Mouse (Mus musculus) heart, adult 18-20 months (tissue): ENCODE measurements around the gene Tmc2. TPM values are rescaled to one million over a fixed set of nuclear protein-coding genes. Genes with fewer than 3 reads are reported as not detected.

ENCODE experiments used
- DNase-seq, 2 experiments: peaks; one replicate each; pipeline ENCODE4 v3.0.0; 2021 to 2022; ENCODE audit warnings: mixed read lengths in 1 of 2
- long read RNA-seq, 2 experiments: library from polyadenylated mRNA; stranded (forward); transcript quantifications; one replicate each; pipeline ENCODE4 v2.0.0; 2021
- total RNA-seq, 2 experiments: library from RNA; stranded (reverse); gene quantifications; 2 replicates each; pipeline ENCODE4 v1.2.3; 2021

Gene Tmc2
- not detected for total RNA-seq
- long read RNA-seq, experiment 1 = 0 reads
- long read RNA-seq, experiment 2 = 0 reads

DNA sequence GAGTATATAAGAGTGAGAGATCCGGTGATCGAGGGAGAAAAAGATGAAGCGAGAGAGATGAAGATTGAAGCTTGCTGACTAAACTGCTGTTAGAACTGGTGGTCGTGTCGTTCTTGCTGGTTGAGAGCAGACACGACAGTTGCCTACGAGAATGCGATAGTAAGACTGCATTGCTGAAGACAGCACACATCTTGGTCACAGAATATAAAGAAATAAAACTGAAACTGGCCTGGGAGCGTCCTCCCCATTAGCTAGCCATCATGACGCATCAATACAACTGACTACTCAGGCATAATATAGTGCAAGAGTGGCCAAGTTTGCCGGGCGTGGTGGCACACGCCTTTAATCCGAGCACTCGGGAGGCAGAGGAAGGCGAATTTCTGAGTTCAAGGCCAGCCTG is at the start of gene Tmc2:
Gene Tmc2 (plus strand): TSS at position 301 of the 400 bp plus-strand sequence.
- no peak for DNase-seq

DNA sequence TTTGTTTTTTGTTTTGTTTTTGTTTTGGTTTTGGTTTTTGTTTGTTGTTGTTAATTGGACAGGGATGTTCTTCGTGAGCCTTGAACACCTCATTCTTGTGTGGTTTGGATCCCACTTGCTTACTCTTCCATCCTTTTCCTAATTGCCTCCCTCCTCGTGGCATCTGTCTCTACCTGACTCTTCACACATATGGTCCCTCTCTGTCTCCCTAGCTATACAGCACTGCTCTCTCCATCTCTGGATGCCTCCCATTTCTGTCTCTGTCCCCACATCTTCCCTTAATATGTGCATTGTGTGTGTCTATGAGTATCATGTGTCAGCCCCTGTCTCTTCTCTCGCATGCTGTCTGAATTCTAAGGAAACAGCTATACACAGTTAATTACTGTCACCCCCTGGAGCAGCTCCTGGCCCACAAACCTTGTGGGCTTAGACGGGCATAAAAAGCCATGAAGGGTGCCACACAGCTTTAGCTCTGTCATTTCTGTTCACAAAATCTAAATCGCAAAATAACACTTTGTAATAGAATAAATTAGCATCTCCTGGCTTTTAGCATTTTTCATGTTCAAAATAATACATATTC is 48.8 kb upstream of the Tmc2 start:
- no peak for DNase-seq

DNA sequence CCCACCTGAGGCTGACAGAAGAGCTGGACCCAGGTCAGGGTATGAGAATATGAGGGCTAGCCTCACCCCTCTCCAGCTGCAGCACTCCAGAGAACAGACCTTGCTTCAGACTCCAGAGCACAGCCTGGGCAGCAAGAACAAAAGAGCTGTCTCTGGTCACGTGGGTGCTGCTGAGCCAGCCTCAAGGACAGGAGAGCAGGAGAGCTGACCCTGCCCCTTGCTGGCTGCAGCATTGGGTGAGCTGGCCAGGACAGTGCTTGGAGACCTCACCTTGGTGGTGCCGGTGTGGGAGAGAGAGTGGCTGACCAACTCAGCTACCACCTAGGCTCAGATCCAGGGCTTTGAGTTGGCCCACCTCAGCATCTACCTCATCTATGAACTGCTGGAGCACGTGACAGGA is 39.8 kb upstream of the Tmc2 start:
- DNase-seq = no peak

DNA sequence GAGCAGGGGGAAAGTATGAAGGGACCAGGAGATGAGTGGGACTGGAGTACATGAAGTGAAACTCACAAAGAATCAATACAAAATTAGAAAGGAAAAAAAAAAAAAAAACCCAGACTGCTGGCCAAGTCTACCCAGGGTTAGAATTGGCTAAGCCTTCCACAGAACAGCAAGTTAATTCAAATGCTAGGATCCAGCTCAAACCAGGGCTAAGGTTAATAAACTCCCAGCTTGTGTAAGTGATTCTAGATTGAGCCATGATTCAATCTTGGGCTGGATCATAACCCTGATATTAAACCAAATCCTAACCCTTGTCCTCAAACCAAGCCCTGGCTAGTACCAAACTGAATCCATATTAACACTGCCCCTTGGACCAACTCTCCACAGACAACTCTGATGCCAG is 39.1 kb upstream of the Tmc2 start:
- no peak for DNase-seq

DNA sequence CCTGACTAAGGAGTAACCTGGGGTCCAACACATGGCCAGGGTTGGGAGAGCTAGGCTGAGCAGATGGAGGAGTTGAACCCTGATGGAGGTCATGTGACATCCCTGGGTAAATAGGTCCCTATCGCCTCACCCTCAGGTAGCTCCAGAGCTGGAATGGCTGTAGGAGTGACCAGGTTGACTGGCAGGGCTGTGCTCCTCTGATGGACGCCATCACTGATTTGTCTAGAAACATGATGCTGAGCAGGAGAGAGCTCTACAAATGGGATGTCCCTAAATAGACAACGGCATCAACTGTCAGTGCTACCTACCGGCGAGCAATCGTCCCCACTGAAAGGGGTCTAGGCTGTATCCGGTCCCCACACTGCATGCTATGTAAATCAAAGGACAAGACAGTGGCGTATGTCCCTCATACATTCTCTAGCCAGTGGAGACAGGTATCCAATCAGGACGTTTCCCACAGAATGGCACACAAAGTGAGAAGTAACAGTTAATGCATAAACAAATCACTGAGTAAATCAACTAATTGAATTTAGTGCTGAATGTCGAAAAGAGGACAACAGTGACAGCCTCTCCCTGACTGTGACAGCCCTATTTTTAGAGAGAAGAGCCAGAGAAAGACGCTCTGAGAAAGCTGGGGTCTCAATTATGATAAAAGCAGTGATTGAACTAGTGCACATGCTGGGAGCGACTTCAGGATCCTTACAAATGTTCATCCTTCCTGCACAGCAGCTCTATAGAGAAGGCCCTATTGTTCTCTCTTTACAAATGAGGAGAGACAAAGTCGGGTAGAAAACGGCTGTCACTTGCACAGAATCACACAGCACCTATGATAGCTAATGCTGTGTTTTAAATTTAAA is 37.5 kb upstream of the Tmc2 start:
- no peak for DNase-seq

DNA sequence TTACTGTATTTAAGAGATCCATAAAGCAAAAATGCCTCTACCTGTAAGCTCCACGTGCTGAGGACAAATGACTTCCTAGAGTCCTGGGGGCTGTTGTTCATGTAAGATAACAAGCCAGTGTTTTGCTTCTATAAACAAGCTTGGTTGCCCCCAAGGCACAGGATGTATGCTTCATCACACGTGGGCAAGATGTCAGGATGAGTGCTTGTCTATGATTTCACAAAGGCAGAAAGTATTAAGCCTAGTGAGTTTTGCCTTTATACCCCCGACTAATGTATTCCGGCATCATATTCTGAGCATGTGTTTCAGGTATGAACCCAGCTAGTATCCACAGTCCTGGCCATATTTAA is 36.9 kb upstream of the Tmc2 start:
- no peak for DNase-seq

DNA sequence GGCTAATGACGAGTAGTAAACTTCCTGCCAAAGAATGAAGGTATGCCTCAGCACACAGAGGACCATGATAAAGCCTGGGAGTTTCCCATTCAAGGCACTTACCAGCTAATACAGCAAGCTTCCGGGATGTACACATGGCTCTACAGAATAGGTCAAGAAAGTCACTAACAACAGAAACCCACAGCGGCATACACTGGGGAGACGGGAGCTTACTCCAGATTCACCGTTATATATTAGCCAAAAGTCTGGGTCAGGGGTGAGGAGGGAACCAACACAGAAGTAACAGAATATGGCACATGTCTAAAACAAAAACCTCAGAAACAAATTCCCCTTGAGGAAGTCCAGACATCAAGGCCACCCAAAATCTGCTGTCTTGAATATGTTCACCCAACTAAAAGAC is 32.3 kb upstream of the Tmc2 start:
- no peak for DNase-seq

DNA sequence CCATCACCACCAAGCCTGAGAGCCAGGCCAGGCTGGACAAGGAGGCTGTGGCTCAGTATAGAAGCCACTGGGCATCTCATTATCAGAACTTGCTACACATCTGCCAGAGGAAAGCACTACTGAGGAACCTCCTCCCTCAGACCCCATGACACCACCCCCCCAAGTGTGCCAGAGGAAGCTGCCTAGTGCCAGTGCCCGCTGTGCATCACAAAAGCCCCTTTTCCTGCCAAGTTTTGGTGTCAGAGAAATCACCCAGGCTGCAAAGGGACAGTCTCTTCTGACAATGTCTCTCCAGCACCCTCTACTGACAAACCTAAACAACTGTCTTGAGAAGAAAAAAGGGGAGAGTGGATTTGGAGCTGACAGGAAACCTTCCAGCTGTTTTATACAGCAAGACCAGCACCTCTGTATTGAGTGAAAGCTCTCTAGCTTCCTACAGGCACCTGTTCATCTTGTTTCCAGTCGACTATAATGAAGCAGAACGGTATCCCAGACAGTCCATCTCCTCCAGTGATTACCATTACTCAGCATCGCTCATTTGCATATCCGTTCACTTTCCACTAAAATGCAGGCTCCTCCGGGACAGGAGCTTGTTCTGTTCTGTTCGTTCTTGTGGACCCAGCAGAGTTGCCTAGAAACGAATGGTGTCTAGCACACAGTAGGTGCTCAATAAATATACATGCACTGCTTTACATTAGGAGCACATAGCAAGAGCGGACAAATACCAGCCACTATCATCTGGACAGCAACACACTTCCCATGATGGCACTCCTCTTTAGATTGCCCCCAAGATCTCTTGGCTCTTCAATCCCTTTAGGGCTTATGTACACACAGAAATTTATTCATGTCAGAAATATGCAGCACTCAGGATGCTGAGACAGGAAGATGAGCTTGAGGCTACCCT is 28.4 kb upstream of the Tmc2 start:
- peak; percentile 5 to 18 for DNase-seq

DNA sequence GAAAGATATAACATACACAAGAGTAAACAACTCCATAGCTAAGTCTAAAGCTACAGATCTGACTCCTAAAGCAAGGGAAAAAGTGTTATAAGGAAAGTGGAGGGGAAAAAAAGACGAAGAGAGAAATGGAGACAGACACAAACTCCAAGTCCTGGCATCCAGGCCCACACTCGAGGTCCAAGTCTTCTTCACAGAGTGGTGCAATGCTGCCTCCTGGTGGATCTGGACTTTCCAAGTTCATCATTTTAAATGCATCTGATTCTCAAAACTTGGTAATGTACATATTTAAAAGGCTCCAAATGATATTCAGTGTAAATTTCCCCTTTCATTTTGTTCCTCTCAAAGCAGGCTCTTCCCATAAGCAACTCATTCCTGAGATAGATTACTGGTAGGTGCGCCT is 27.1 kb upstream of the Tmc2 start:
- DNase-seq = peak; percentile 23 to 71

DNA sequence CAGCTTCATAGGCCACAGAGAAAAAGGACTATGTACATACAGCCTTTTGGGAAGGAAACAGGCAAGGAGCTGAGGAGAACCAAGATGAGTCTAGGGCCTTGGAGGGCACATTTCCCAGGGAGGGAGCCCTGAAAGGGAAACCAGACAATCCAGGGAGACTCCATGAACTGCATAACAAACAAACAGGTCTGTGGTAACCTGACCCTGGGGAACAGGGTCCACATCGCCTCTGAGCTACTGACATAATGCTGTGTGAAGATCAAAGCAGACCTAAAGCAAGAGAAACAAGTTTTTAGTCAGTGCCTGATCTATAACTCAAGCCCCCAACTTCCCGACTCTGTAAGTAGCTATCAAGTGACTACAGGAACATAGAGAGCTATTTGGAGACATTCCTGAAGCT is 23.3 kb upstream of the Tmc2 start:
- no peak for DNase-seq

DNA sequence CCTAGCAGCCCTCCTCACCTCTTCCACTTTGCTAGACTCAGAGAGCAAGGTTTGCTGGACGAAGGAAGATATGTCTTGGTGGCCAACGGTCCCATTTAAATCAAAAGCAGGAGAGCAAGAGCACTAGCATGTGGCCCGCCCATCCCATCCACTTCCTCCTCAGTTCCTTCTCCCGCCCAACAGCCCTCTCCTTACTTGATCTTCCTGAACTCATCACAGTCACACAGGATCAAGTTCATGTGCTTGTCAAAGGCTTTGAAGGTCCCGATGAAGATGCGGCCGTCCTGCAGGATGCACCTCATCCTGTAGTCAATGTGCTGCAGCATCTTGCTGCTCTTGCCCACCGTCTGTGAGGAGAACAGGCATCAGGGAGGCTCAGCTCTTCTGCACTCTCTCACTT is 18.2 kb upstream of the Tmc2 start:
- DNase-seq = peak in 1 of 2 experiments; percentile 5

DNA sequence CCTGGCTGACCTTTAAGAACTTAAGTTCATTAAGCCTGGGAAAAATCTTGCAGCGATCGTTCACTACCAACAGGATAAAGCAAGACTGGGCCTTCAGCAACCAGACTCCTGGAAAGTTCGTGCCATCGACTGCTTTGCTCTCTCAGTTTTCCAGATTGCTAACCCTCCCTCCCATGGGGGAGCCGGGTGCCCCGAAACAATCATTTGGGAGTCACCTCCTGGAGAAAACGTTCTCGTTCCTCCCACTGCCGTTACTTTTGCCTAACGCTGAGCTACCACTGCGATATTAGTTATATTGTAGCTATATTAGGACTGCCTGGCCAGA is 16.7 kb upstream of the Tmc2 start:
- DNase-seq = no peak

DNA sequence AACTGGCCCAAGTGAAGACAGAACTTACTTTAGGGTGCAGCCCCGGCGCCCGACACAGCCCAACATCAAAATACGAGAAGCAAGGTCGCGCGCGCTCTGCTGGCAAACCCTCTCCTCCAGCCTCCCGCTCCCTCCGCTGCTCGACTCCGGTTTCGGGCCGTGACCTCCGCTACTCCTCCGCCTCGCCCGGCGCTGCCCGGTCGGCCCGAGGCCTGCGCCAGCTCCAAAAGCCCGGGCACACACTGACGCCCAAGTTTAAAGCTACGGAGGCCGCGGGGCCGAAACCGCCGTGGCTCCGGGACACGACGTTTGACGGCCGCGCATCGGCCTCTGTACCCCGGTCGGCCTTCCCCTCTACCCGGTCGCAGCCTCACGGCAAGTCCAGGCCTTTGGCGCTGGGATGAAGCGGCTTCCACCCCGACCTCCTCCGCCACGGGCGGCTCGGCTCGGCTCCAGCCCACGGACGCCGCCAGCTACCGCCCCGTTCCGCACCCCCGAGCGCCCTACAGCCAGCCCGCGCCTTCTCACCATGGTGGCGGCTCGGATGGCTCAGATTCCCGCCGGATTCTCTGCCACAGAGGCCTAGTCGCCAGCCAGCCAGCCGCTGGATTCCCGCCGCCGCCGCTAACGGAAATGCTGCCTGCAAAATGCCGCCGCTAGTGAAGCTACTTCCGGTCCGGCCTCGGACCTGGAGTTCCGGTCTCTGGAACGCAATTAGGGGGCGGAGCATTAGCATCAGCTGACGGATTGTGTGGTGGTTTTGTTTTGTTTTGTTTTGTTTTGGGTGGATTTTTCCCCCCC is 16.1 kb upstream of the Tmc2 start, which contains the start of gene Snrpb:
Gene Snrpb (minus strand): TSS at position 698 of the 801 bp plus-strand sequence.
- peak; percentile 94 for DNase-seq

DNA sequence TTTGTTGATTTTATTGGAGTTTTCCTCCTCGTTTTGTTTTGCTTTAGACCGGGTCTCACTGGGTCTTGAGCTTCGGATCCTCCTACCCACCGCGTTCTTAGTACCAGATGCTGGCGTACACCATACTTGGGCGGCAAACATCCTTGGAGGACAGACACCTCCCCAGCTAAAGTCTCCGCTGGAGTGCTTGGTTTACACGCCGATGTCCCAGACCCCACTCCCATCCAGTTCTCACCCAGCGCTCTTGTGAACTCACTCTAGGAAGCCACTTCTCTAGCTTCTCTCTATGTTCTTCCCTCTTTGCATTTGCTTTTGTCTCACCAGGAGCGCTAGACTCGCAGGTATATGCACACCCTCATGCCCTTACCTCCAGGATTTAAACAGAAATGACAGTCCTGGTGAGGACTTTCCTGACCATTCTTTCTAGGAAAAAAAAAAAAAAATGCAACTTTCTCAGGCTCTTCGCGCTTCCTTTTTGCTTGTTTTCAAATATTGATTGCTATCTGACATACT is 15.4 kb upstream of the Tmc2 start:
- no peak for DNase-seq

DNA sequence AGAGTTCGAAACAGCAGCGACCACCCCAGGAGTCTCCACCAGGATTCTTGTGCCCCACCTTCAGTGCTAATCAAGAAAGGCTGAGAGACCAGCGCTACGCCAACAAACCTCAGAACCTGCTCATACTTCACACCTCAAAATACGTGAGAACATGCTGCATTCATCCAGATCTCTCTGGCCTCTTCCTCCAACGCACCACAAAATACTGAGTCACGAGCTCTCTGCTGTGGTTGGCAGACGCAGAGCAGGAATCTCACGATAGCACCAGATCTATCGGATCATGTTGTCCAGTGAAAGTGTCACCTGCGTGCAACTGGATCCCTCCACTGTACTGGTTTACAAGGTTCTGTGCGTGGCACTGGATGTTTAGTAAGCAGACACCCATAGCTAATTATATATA is 6.6 kb upstream of the Tmc2 start:
- no peak for DNase-seq

DNA sequence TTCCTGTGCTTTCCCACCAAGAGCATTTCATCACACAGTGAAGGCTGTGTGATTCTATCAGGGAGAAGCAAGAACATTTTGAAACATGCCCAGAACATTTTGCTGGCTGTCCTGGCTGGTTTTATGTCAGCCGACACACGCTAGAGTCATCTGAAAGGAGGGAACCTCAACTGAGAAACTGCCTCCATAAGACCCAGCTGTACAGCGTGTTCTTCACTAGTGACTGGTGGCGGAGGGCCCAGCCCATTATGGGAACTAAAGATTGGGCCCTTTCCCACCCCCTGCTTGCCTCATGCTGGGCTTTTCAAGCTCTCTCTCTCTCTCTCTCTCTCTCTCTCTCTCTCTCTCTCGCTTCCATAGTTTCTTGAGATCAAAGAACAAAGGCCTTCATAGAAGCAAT is 6.0 kb downstream of the Tmc2 start:
- DNase-seq = no peak

DNA sequence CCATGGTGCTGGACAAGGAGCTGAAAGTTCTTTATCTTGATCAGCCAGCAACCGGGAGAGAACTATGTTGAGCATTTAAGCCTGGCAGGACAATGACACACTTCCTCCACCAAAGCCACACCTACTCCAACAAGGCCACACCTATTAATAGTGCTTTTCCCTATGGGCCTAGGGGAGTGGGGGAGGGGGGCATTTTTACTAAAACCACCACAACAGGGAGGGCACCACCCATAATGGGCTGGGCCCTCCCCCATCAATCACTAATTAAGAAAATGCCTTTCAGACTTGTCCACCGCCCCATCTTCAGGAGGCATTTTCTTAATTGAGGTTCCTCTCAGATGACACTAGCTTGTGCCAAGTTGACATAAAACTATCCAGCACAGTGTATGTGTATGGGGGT is 12.4 kb downstream of the Tmc2 start:
- no peak for DNase-seq

DNA sequence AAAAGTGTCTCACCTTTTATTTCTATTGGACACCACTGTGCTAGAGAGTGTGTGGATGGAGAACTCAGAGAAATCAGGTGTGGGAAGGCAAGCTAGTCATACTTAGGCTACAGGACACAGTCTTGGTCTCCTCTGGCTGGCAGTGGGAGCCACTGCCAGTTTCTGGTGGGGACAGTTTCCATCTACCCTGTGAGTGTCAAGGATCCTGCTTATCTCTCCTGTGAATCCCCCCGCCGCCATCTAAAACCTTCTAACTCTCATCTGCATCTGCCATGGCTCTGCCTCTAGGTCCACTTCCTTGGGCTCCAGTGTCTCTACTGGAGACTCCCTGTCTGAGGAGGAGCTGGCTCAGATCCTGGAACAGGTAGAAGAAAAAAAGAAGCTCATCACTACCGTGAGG is 13.0 kb downstream of the Tmc2 start:
- DNase-seq = no peak

DNA sequence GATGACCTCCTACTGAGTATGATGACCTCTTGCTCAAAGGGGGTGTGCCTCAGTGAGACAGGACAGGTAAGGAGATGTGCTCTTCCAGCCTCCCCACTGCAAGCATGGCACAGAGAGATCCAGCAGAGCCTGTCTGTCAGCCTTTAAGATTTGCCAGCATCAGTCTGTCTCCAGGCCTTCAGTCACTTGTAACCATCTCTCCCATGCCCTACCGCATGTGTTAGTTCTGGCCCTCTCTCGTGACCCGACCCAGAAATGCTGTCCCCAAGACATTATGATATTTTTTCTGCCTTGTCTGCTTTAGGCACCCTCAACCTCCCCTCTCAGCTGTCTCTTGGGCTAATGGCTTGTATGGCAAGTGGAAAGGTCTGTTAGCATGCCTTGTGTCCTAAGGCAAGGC is 14.6 kb downstream of the Tmc2 start:
- DNase-seq = no peak

DNA sequence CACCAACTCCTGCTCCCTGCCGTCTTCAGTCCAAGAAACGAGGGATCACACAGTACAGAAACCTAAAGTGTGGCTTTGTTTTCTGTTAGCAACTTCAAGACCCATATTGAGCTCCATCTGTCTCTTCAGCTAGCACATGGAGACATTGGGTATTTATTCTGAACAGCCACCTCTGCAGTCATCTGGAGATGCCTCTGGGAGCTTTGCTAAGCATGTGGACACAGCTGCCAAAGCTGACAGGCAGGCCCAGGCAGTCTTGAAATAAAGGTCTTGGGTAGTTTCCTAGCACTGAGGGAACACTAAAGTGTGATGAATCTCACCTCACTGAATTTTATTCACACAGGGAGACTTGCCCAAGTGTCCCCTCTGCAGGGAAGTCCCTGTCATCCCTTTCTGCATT is 16.6 kb downstream of the Tmc2 start:
- no peak for DNase-seq

DNA sequence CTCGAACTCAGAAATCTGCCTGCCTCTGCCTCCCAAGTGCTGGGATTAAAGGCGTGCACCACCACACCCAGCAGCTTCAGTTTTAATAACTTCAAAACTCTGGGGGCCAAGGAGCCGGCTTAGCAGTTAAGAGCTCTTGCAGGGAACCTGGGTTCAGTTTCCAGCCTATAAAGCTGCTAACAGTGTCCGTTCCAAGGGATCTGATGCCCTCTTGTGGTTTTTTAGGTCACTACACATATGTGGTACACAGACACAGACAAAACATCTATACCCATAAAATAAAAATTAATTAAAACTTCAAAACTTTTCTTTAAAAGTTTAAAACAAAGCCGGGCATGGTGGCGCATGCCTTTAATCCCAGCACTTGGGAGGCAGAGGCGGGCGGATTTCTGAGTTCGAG is 51.9 kb downstream of the Tmc2 start:
- peak; percentile 11 to 43 for DNase-seq

DNA sequence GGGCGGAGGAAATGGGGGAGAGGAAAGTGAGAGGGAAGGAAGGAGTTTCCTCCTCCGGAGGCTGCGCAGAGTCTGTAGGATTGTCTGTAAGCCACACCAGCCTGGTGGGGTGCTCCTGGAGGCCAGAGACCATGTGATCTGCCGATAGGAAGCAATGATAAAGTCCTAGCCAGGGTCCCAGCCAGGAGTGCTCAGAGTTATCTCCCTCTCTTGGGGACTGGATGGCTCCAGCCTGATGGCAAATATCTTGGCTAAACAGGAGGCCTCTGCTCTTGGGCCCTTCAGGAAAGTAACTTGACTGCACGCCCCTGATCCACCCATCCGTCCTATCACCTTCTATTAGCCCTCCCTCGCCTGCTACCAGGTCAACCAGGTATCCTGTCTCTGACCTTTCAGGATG is 53.2 kb downstream of the Tmc2 start:
- no peak for DNase-seq
